Mouse (Mus musculus): Measurements from ENCODE around the gene Itln1. TPM values are rescaled to one million over a fixed set of nuclear protein-coding genes. Genes with fewer than 3 reads are reported as not detected.

Itln1 gene
- total and polyA plus RNA-seq, 2 experiments from 2014 or later: not detected

GRCm38 (mm10) chr1:171563042-171563441 is 27.9 kb upstream of the Itln1 start:
- WGBS: 84% methylated on average over 2 of the region's 2 CpGs
- H3K36me3 ChIP-seq (ENCODE audit: insufficient read depth): no peaks in the 10 kb centered on the region

DNA sequence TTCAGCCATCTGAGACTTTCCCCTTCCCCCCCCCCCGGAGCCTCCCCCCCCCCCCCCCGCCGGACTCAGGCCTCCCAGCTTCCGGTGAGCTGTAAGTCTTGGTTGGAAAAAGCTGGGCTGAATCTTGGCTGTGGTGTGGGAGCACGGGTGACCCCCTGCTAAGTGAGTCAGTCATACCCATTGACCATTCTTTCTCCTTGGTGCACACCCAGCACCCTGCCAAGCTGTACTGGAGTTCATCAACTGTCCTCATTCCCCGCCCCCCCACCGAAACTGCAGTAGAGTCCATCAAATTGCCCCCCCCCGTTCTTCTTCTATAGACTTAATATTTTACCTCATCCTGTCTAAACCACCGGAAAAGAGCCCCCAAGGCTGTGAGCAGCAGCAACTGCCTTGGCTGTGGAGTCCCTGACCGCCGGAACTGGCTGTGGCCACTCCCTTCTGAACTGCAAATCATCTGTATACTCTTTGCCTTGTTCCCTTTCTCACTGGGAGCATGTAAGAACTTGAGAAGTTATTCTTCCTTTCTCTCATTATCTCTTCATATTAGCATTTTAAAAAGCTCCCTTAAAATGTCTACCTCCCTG is 26.6 kb upstream of the Itln1 start:
- no peak overlapping the region for H3K4me2 ChIP-seq (ENCODE audit: low read depth)
- H3K36me3 ChIP-seq (ENCODE audit: insufficient read depth): no peaks in the 10 kb centered on the region
- H3K9me3 ChIP-seq (ENCODE audit: low read length): no peaks in the 10 kb centered on the region
- DNase-seq (no peak), ATAC-seq (no peak)
- no peaks in the 10 kb centered on the region for H3K4me1 ChIP-seq (ENCODE audit: insufficient read depth)
- H3K4me3 ChIP-seq (ENCODE audit: low read depth, low read length): no peak overlapping the region
- TF ChIP-seq CTCF (IDR thresholded peaks at IDR 0.05; ENCODE audit: low read depth): no peak
- no peak overlapping the region for H3K27ac ChIP-seq (ENCODE audit: low read depth, low read length)
- no peak overlapping the region for H3K9ac ChIP-seq
- H3K27me3 ChIP-seq (ENCODE audit: insufficient read depth, low read length): no peaks in the 10 kb centered on the region
- WGBS: 72% methylated on average over 8 of the region's 11 CpGs

More at GRCm38 (mm10) chr1:171563042-171563441, 27.9 kb upstream of the Itln1 start:
- Histone ChIP-seq H3K4me3 (ENCODE audit: low read depth, low read length) (no peak overlapping the region), H3K27ac (ENCODE audit: low read depth, low read length) (no peak overlapping the region), H3K4me2 (ENCODE audit: low read depth) (no peak overlapping the region), H3K9me3 (ENCODE audit: low read length) (no peaks in the 10 kb centered on the region), H3K27me3 (ENCODE audit: insufficient read depth, low read length) (no peaks in the 10 kb centered on the region), H3K4me1 (ENCODE audit: insufficient read depth) (no peaks in the 10 kb centered on the region), H3K9ac (no peak overlapping the region)
- ATAC-seq (no peak), DNase-seq (no peak)
- TF ChIP-seq CTCF (IDR thresholded peaks at IDR 0.05; ENCODE audit: low read depth): no peak

- H3K4me2 ChIP-seq (ENCODE audit: low read depth): no peak overlapping the region
- H3K4me3 ChIP-seq (ENCODE audit: low read depth, low read length): no peak overlapping the region
- no peaks in the 10 kb centered on the region for H3K27me3 ChIP-seq (ENCODE audit: insufficient read depth, low read length)
- H3K9me3 ChIP-seq (ENCODE audit: low read length): no peaks in the 10 kb centered on the region
- no peaks in the 10 kb centered on the region for H3K36me3 ChIP-seq (ENCODE audit: insufficient read depth)
- H3K9ac ChIP-seq: no peak overlapping the region
- no peaks in the 10 kb centered on the region for H3K4me1 ChIP-seq (ENCODE audit: insufficient read depth)
- ATAC-seq (no peak), DNase-seq (no peak)
- 86% methylated on average over 1 of the region's 1 CpGs for WGBS
- no peak for TF ChIP-seq CTCF (IDR thresholded peaks at IDR 0.05; ENCODE audit: low read depth)
- no peak overlapping the region for H3K27ac ChIP-seq (ENCODE audit: low read depth, low read length)
Measured at GRCm38 (mm10) chr1:171561200-171561599, 26.1 kb upstream of the Itln1 start.

- ATAC-seq: no peak
- Histone ChIP-seq H3K36me3 (ENCODE audit: insufficient read depth) (no peaks in the 10 kb centered on the region), H3K27me3 (ENCODE audit: insufficient read depth, low read length) (no peaks in the 10 kb centered on the region), H3K9me3 (ENCODE audit: low read length) (no peaks in the 10 kb centered on the region), H3K4me3 (ENCODE audit: low read depth, low read length) (no peak overlapping the region), H3K27ac (ENCODE audit: low read depth, low read length) (no peak overlapping the region), H3K4me2 (ENCODE audit: low read depth) (no peak overlapping the region), H3K4me1 (ENCODE audit: insufficient read depth) (no peaks in the 10 kb centered on the region), H3K9ac (no peak overlapping the region)
- 78% methylated on average over 2 of the region's 2 CpGs for WGBS
- DNase-seq: no peak
- TF ChIP-seq CTCF (IDR thresholded peaks at IDR 0.05; ENCODE audit: low read depth): no peak
Measured at GRCm38 (mm10) chr1:171560262-171560661, 25.2 kb upstream of the Itln1 start.

DNA sequence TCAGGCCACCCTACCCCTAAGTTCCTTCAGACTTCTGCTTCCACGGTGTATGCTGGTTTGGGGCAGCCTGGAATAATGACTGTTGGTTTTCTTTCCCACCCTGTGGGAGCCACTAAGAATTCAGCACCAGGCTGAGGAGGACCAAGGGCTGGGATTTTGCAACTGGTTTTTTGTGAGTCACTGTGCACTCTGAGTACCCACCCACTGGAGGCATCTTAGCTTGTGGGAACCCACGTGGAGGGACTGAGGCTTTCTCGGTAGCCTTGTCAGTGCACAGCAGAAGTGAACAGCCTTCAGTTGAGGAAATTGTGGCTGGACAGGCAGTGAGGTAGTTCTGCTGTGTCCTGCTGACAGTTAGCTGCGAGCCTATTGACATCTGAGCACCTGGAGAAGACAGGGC is 23.8 kb upstream of the Itln1 start, which contains the start of gene Cd244a:
Gene Cd244a, plus strand, starts transcription at position 296 of the 400 bp plus-strand sequence.
- DNase-seq (no peak), ATAC-seq (no peak)
- no peak within 1 kb of the TSS for H3K4me2 ChIP-seq (ENCODE audit: low read depth)
- no peaks in the 10 kb centered on the region for H3K27me3 ChIP-seq (ENCODE audit: insufficient read depth, low read length)
- no peaks in the 10 kb centered on the region for H3K36me3 ChIP-seq (ENCODE audit: insufficient read depth)
- H3K4me1 ChIP-seq (ENCODE audit: insufficient read depth): no peaks in the 10 kb centered on the region
- H3K9ac ChIP-seq: no peak within 1 kb of the TSS
- no peak within 1 kb of the TSS for H3K4me3 ChIP-seq (ENCODE audit: low read depth, low read length)
- no peak for TF ChIP-seq CTCF (IDR thresholded peaks at IDR 0.05; ENCODE audit: low read depth)
- H3K9me3 ChIP-seq (ENCODE audit: low read length): no peaks in the 10 kb centered on the region
- 78% methylated on average over 4 of the region's 4 CpGs for WGBS
- no peak within 1 kb of the TSS for H3K27ac ChIP-seq (ENCODE audit: low read depth, low read length)

- WGBS: 80% methylated on average over 6 of the region's 6 CpGs
- Histone ChIP-seq H3K4me2 (ENCODE audit: low read depth) (no peak overlapping the region), H3K9me3 (ENCODE audit: low read length) (no peaks in the 10 kb centered on the region), H3K27ac (ENCODE audit: low read depth, low read length) (no peak overlapping the region), H3K27me3 (ENCODE audit: insufficient read depth, low read length) (no peaks in the 10 kb centered on the region), H3K9ac (no peak overlapping the region), H3K4me3 (ENCODE audit: low read depth, low read length) (no peak overlapping the region), H3K4me1 (ENCODE audit: insufficient read depth) (no peaks in the 10 kb centered on the region), H3K36me3 (ENCODE audit: insufficient read depth) (no peaks in the 10 kb centered on the region)
- no peak for DNase-seq
- no peak for TF ChIP-seq CTCF (IDR thresholded peaks at IDR 0.05; ENCODE audit: low read depth)
- ATAC-seq: no peak
Measured at GRCm38 (mm10) chr1:171558407-171558806, 23.3 kb upstream of the Itln1 start.

DNA sequence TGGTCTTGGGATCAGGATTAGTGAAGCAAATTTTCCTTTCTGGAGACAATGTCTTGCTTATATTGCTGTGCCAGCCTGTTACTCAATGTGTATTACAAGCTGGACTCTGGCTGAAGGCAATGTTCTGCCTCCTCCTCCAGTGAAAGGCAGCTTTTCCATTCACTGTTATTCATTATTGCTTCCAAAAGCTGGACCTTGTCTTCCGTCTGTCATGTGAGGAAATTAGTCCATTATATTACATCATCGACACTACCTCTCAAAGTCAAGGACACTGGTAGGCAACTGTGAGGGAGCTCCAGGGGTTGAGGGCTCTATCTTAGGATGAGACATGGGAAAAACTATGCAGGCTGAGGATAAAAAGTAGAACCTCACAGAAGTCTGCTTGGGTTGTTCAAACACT is 21.3 kb upstream of the Itln1 start:
- no peaks in the 10 kb centered on the region for H3K36me3 ChIP-seq (ENCODE audit: insufficient read depth)
- H3K27me3 ChIP-seq (ENCODE audit: insufficient read depth, low read length): no peaks in the 10 kb centered on the region
- no peak for DNase-seq
- H3K9me3 ChIP-seq (ENCODE audit: low read length): no peaks in the 10 kb centered on the region
- no peaks in the 10 kb centered on the region for H3K4me1 ChIP-seq (ENCODE audit: insufficient read depth)
- no peak overlapping the region for H3K27ac ChIP-seq (ENCODE audit: low read depth, low read length)
- H3K9ac ChIP-seq: no peak overlapping the region
- no peak overlapping the region for H3K4me3 ChIP-seq (ENCODE audit: low read depth, low read length)
- 86% methylated on average over 2 of the region's 2 CpGs for WGBS
- no peak for ATAC-seq
- no peak for TF ChIP-seq CTCF (IDR thresholded peaks at IDR 0.05; ENCODE audit: low read depth)
- no peak overlapping the region for H3K4me2 ChIP-seq (ENCODE audit: low read depth)

Measured in forebrain, postnatal 0 days (tissue).